Mouse (Mus musculus) erythroblast, adult 5-6 weeks (primary cell): ENCODE results near the gene Arl5c. TPM values are rescaled to one million over a fixed set of nuclear protein-coding genes. Genes with fewer than 3 reads are reported as not detected.

Experiments
- ATAC-seq: replicated peaks from 2 replicates; pipeline ENCODE4 v1.8.0; 2016; ENCODE audit warnings: moderate number of reproducible peaks, mild to moderate bottlenecking, moderate TSS enrichment, inconsistent platforms; ENCODE audit not compliant: poor library complexity, low FRiP score, severe bottlenecking
- total RNA-seq, 2 experiments: library from RNA; stranded (forward) in 1 of 2; stranded (reverse) in 1 of 2; fragments of 150-400 nt in 1 of 2; fragments of 200-764, 138-1000 nt in 1 of 2; gene quantifications; 2 replicates each; pipeline versions ENCODE4 v1.2.3 to v1.2.4; 2015 to 2017; ENCODE audit warnings: low replicate concordance in 2 of 2

Arl5c gene
- total RNA-seq (2015; ENCODE audit: low replicate concordance) (0.96 and 5.9 TPM in 2 replicates), total RNA-seq (2017; ENCODE audit: low replicate concordance) (1.5 and 2.6 TPM in 2 replicates)

DNA sequence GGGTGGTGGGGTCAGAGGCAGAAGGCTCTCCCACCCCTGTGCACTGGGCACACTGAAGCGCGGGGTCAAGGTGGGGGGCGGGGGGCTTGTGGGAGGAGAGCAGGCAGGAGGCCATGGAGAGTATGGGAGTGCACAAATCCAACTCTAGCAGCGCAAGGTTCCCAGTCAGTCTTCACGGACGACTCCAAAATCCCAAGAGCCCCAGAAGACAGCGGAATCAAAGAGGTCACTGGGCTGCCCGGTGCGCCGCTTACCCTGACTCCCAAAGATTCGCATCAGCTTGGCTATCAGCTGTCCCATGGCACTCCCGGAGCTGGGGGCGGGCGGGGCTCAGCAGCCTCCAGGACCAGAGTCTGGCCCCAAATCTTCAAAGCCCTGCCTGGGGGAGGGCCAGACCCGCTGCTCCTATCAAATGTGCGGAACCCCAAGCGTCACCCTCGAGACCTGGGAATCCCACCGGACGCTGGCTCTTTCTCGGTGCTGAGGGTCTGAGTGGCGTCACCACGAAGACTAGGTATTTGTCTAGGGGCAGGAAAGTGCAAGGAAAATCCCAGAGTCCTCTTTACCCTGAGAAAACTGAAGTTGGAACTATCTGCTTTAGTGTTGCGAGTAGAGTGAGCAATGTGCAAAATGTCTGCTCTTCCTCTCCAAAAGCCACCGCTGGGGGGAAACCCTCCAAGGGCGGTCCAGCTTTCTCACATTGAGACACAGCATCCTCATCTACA lies at the start of gene Arl5c:
Arl5c (minus strand) TSS at position 618 of the 725 bp plus-strand sequence.
- no peak for ATAC-seq

DNA sequence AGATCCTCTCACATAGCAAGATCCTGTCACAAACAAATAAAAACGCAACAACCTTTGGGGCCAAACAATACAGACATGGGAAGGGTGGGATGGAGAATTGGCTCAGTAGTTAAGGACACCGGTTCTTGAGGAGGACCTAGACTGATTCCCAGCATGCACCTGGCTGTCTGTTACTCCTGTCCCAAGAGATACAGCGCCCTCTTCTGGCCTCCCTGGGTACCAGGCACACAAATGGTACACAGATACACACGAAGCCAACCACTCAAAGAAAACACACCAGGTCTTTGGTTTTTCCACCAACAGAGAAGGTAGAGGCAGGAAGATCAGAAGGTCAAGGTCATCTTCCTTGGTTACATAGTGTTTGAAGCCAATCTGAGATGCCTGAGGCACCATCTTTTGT lies 49.6 kb upstream of the Arl5c start:
- ATAC-seq, result no peak

DNA sequence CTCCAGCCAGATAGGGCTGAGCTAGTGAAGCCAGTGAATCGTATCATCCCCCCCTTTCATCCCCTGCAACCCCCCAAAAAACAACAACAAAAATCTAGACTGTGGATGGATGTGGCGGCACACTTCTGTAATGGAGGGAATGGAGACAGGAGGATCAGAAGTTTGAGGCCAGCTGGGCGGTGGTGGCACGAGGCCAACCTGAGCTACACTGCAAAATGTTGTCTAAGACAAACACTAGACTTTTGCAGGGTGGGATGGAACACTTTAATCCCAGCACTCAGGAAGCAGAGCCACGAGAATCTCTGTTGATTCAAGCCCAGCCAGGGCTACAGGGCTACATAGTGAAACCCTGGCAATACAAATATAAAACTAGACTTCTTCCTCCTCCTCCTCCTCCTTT lies 48.1 kb upstream of the Arl5c start:
- ATAC-seq, result no peak

DNA sequence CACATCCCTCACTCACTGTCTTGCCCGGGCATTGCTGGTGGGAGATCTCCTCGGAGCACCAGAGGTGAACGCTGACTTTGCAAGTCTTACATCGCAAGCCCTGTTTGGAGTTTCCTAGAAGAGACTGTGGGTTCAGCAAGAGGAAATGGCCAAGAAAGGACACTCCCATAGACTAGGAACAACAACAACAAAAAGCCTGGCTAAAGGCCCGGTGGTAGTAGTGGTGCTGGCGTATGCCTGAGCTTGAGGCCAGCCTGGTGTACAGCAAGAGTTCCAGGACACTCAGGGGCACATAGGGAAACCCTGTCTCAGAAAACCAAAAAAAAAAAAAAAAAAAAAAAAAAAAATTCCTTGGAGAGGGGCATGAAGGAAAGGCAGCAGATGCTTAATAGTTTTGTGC lies 46.8 kb upstream of the Arl5c start:
- no peak for ATAC-seq

DNA sequence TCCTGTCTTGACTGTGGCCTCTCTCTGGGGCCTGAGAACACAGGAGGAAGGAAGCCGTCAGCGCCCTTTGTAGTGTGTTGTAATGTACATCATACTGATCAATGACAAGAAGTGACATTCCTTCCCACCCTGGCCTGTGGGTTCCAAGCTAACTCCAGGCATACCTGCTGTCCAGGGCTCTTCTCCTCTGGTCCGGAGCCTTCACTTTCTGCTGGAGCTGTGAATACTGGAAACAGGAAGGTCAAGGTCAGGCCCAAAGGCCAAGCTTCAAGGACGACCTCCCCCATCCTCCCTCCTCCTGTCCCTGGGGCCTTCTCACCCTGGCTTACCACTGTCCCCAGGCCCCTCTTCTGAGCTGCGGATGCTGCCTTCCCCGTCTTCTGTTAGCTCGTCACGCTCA lies 45.0 kb upstream of the Arl5c start:
- no peak for ATAC-seq

- no peak for ATAC-seq
Observed at GRCm38 (mm10) chr11:98037871-98038270, 41.9 kb upstream of the Arl5c start.

DNA sequence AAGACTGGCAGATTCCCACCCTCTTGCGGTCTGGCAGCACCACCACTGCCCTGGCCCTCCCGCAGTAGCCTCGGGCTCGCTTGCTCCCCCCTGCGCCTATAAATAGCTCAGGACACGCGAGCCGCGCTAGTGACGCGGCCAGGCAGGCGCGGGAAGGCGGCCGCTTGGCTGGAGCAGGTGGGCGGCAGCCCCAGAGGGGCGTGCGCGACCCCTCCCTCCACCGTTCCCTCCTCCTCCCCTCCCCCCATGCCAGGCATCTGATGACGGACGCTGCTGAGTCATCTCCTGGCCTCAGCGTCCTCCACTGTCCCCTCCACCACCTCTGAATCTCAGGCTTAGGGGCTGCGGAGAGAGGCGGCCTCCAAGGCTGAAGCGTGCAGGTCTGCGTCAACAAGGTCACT lies 40.0 kb upstream of the Arl5c start:
- no peak for ATAC-seq

GRCm38 (mm10) chr11:98034840-98035239 lies 38.9 kb upstream of the Arl5c start:
- ATAC-seq, result no peak

- no peak for ATAC-seq
Observed at GRCm38 (mm10) chr11:98034061-98034460, 38.1 kb upstream of the Arl5c start.

DNA sequence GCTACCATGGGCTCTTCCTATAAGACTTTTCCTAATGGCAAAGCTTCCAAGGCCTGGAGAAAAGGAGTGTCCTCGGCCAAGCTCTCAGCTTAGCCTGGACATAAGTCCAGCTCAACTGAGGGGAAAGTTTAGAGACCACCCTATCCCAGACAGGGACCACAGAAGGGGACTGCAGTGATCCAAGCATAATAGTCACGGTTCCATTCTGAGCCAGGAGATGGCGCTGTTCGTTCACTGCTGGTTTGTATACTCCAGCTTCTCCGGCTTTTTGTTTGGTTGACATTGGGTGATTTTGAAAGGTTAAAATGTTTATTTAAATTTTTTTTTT lies 35.4 kb upstream of the Arl5c start:
- ATAC-seq, result no peak

- no peak for ATAC-seq
Observed at GRCm38 (mm10) chr11:98030701-98031442, 34.9 kb upstream of the Arl5c start.

DNA sequence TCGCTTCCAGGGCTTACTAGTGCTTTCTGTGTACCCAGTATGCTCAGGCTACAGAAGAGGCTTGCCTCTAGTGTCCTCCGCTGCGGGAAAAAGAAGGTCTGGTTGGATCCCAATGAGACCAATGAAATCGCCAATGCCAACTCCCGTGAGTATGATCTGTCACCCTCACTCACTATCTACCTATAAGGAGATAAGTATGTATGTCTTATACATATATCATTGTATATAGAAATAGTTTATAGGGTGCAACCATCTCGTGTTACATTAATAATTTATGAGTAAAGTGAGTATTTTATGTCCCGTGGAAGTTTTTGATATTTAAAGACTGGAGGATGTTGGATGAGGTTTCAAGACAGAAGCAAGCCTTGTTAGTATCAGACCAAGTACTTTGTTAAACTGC lies 31.8 kb upstream of the Arl5c start:
- no peak for ATAC-seq

GRCm38 (mm10) chr11:98027297-98027688 lies 31.3 kb upstream of the Arl5c start:
- peak; percentile 1; the same call in 1 of the 2 replicates for ATAC-seq

GRCm38 (mm10) chr11:98026570-98027296 lies 30.8 kb upstream of the Arl5c start, which contains the start of gene Rpl19:
Gene Rpl19, plus strand, starts transcription at chr11:98026710.
- ATAC-seq, result peak; percentile 90

DNA sequence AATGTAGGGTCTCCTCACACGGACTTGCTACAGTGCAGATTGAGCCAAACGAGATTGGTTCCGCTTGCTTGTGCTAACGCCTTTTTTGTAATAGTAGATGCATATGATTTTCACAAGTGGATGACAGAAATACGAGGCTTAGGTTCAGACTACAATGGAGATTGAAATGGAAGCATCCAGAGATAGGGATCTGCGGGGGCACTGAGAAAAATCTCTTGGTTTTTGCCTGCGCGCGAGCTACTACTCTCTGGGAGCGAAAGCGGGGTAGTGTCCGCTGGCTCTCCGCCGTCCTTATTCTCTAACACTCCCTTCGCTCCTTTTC lies 30.2 kb upstream of the Arl5c start:
- ATAC-seq, result no peak

DNA sequence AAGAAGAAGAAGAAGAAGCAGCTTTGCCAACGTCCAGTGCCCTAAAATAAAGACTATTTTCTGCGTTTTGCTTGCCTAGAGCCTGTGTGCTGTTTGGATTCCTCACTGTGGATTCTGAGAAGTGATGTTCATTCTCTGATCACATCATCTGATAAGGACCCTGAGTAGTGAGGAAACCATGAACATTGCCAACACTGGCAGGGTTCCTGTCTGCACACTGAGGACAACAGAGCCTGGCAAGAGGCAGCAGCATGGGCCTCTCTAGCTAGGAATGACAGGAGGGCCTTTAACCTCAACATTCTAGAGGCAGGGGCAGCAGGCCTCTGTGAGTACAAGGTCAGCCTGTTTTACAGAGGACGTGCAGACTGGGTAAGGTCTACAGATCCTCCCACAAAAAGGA lies 28.5 kb upstream of the Arl5c start:
- no peak for ATAC-seq

DNA sequence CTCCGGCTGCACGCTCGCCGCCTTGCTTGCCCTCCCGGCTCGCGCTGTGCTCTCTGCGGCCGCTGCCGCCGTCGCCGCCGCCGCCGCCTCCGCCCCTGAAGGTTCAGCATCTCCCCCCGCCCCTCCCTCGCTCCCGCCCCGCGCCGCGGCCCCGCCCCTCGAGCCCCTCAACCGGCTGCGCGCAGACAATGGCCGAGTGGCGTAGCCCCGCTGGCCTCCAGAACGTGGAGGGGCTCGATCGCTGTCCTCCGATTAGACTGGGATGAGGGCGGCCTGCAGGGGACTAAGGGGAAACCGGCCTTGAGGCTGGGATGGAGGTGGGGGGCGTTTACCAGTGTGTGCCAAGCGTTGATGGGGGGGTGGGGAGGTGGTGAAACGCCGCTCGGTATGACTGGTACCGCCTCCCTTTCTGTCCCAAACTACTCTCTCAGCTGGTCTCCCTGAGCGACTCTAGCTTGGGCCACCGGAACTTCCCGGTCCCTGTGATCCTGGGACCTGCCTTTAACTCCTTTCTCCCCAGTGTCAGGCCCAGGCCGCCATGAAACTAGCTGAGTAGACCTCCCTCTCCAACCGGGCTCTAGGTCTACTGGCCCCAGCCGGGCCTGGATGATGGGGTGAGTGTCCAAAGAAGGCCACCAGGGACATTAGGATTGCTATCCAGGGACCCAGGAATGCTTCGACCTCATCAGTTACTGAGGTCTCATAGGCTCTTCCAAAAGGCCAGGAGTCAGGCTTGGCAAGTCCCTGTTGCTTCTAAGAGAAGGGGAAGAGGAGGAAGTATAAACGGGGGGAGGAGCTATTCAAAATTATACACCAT lies 26.8 kb upstream of the Arl5c start, which contains the start of gene Cacnb1:
Cacnb1 (minus strand) TSS at position 480 of the 817 bp plus-strand sequence.
- no peak for ATAC-seq

GRCm38 (mm10) chr11:98022253-98022554 lies 26.2 kb upstream of the Arl5c start:
- ATAC-seq, result no peak

DNA sequence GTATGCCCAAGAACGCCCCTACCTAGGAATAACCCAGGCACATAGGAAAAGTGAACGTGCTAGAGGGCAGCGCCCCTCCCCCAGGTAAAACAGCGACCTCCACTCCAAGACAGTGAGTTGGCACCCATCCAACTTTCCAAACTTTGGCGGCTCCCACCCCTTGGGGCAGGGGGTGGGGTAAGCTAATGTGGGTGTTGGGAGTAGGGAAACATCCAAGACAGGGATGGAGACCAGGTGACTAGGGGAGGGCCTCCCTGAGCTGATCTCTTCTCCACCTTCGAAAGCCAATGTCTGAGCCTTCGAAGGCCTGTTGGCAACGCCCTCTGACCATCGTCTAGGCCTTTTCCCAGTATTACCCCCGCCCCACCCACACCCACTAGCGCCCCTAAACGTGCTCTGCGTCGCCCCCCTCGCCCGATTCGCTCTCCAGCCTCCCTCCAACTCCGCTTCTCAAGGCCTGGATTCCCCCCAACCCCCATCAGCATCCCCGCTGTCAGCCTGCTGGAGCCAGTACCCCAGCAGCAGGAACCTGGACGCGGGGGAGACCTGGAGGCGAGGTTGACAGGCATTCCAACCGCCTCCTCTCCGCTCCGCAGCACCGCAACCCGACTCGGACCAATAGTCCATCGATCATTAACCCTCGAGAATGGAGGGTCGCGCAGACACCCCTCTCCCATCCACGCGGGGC lies 25.7 kb upstream of the Arl5c start:
- ATAC-seq, result no peak

DNA sequence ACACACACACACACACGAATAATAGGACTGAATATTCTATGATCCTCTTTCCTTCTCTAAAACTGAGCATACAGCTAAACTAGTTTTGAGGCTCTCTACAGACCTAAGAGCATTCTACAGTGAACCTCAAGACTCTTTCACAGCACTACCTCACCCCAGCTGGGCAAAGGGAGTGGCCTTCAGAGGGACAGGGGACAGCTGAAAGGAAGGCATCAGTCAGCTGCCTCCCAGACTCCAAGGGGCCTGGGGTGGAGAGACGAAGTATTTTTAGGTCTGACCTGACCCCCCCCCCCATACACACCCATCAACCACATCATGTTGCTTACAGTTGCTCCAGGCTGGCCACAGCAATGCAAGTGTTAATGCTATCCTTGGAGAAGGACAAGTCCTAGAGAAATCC lies 25.1 kb upstream of the Arl5c start:
- no peak for ATAC-seq
